Mouse (Mus musculus) heart, postnatal 0 days (tissue): Measurements from ENCODE around the gene Csgalnact2. TPM values are rescaled to one million over a fixed set of nuclear protein-coding genes. Genes with fewer than 3 reads are reported as not detected.

ENCODE experiments used
- ATAC-seq: fragments of 200-750 bp; cut with Nextera tagmentation; 2 replicates; pipeline ENCODE4 v1.8.0; 2017; ENCODE audit warnings: low read depth, moderate number of reproducible peaks, moderate library complexity; ENCODE audit not compliant: insufficient read depth
- DNase-seq: peaks from one replicate; pipeline ENCODE4 v3.0.0-alpha.2; 2016; ENCODE audit warnings: low spot score
- H3K27ac ChIP-seq: fragments of 300-500 bp; sonication (generic); 2 replicates; pipeline ENCODE4 v1.5.1; 2014; ENCODE audit warnings: low read depth, mild to moderate bottlenecking
- H3K27me3 ChIP-seq: fragments of 300-500 bp; sonication (generic); 2 replicates; pipeline ENCODE4 v1.6.1; 2014; ENCODE audit warnings: low read length, mixed read lengths; ENCODE audit not compliant: control insufficient read depth, insufficient read depth
- H3K36me3 ChIP-seq: fragments of 300-500 bp; sonication (generic); replicated peaks from 2 replicates; pipeline ENCODE4 v1.6.1; 2014; ENCODE audit warnings: low read length, mixed read lengths; ENCODE audit not compliant: control insufficient read depth, insufficient read depth
- H3K4me1 ChIP-seq: fragments of 300-500 bp; sonication (generic); 2 replicates; pipeline ENCODE4 v1.6.1; 2014; ENCODE audit warnings: antibody characterized with exemption; ENCODE audit not compliant: control insufficient read depth, insufficient read depth
- H3K4me2 ChIP-seq: fragments of 300-500 bp; sonication (generic); 2 replicates; pipeline ENCODE4 v1.6.1; 2014; ENCODE audit warnings: low read depth, mild to moderate bottlenecking, low read length, moderate library complexity
- H3K4me3 ChIP-seq: fragments of 300-500 bp; sonication (generic); 2 replicates; pipeline ENCODE4 v1.5.1; 2014; ENCODE audit warnings: low read depth, low read length
- H3K9ac ChIP-seq: fragments of 300-500 bp; sonication (generic); replicated peaks from 2 replicates; pipeline ENCODE4 v1.6.1; 2014; ENCODE audit warnings: low read depth, low read length, mixed read lengths
- H3K9me3 ChIP-seq: fragments of 300-500 bp; sonication (generic); replicated peaks from 2 replicates; pipeline ENCODE4 v1.6.1; 2016; ENCODE audit warnings: low read length; ENCODE audit not compliant: control insufficient read depth
- CTCF ChIP-seq: IDR thresholded peaks from 2 replicates; pipeline ENCODE4 v1.5.1; 2016; ENCODE audit warnings: antibody characterized with exemption, control low read depth, low read depth
- EP300 ChIP-seq: IDR thresholded peaks from 2 replicates; pipeline ENCODE4 v1.6.1; 2016; ENCODE audit warnings: antibody characterized with exemption, low read depth
- WGBS: fragments of 180-500 bp; shearing (Covaris S2); extraction: QIAGEN DNeasy Blood & Tissue Kit; methylation state at CpG from one replicate; pipeline ENCODE4 v1.1.7; 2014; 5-methylcytosine and 5-hydroxymethylcytosine counted together
- polyA plus RNA-seq: library from polyadenylated mRNA; unstranded; fragments of >200 nt; fragmentation: Nextera tagmentation; extraction: Ambion mirVana; gene quantifications from 2 replicates; pipeline ENCODE4 v1.2.1, GENCODE M21; 2015
- total RNA-seq: library from RNA; depleted of rRNA; stranded (reverse); fragments of >200 nt; gene quantifications from 2 replicates; pipeline ENCODE4 v1.2.3, GENCODE M21; 2014; ENCODE audit warnings: low replicate concordance

Csgalnact2 gene
- total and polyA plus RNA-seq, 2 experiments from 2014 or later, result 11.6 to 13.0 TPM

- Histone ChIP-seq H3K4me2 (no peak overlapping the region), H3K36me3 (no peaks in the 10 kb centered on the region), H3K27me3 (no peaks in the 10 kb centered on the region; the same call in 1 of the 2 replicates), H3K4me1 (peaks cover 3% of the 10 kb centered on the region; the same call in 1 of the 2 replicates), H3K9me3 (no peaks in the 10 kb centered on the region), H3K27ac (no peak overlapping the region), H3K4me3 (no peak overlapping the region), H3K9ac (no peak overlapping the region)
- no peak for DNase-seq
- 62% methylated on average over 3 of the region's 3 CpGs for WGBS
- TF ChIP-seq CTCF (no peak), EP300 (no peak)
- ATAC-seq, result no peak
Observed at GRCm38 (mm10) chr6:118079292-118079691, 59.6 kb downstream of the Csgalnact2 start.

GRCm38 (mm10) chr6:118078751-118079150 lies 60.2 kb downstream of the Csgalnact2 start:
- DNase-seq, result no peak
- peaks cover 8% of the 10 kb centered on the region for H3K4me1 ChIP-seq
- no peaks in the 10 kb centered on the region for H3K9me3 ChIP-seq
- ATAC-seq, result no peak
- TF ChIP-seq EP300 (no peak), CTCF (no peak)
- no peak overlapping the region for H3K4me3 ChIP-seq
- H3K27me3 ChIP-seq, result no peaks in the 10 kb centered on the region; the same call in 1 of the 2 replicates
- no peak overlapping the region for H3K9ac ChIP-seq
- H3K36me3 ChIP-seq, result no peaks in the 10 kb centered on the region
- WGBS, result 65% methylated on average over 10 of the region's 10 CpGs
- H3K4me2 ChIP-seq, result no peak overlapping the region
- no peak overlapping the region for H3K27ac ChIP-seq

- TF ChIP-seq EP300, result no peak
- TF ChIP-seq CTCF, result no peak
- Histone ChIP-seq H3K27me3 (no peaks in the 10 kb centered on the region; the same call in 1 of the 2 replicates), H3K4me3 (no peak overlapping the region), H3K36me3 (no peaks in the 10 kb centered on the region), H3K9ac (no peak overlapping the region), H3K4me1 (peaks cover 14% of the 10 kb centered on the region), H3K9me3 (no peaks in the 10 kb centered on the region), H3K4me2 (no peak overlapping the region), H3K27ac (no peak overlapping the region)
- no peak for ATAC-seq
- WGBS, result 56% methylated on average over 7 of the region's 7 CpGs
- no peak for DNase-seq
Observed at GRCm38 (mm10) chr6:118077421-118077820, 61.5 kb downstream of the Csgalnact2 start.

- 67% methylated on average over 8 of the region's 8 CpGs for WGBS
- ATAC-seq, result no peak
- TF ChIP-seq CTCF (no peak), EP300 (no peak)
Observed at GRCm38 (mm10) chr6:118076748-118077147, 62.2 kb downstream of the Csgalnact2 start.

GRCm38 (mm10) chr6:118076256-118076655 lies 62.7 kb downstream of the Csgalnact2 start:
- H3K9me3 ChIP-seq, result no peaks in the 10 kb centered on the region
- H3K27ac ChIP-seq, result no peak overlapping the region
- peaks cover 14% of the 10 kb centered on the region for H3K4me1 ChIP-seq
- no peak for DNase-seq
- 53% methylated on average over 3 of the region's 3 CpGs for WGBS
- no peak for ATAC-seq
- H3K9ac ChIP-seq, result no peak overlapping the region
- H3K36me3 ChIP-seq, result no peaks in the 10 kb centered on the region
- TF ChIP-seq EP300 (no peak), CTCF (no peak)
- H3K27me3 ChIP-seq, result no peaks in the 10 kb centered on the region; the same call in 1 of the 2 replicates
- no peak overlapping the region for H3K4me3 ChIP-seq
- no peak overlapping the region for H3K4me2 ChIP-seq

More at GRCm38 (mm10) chr6:118076748-118077147, 62.2 kb downstream of the Csgalnact2 start:
- Histone ChIP-seq H3K27me3 (no peaks in the 10 kb centered on the region; the same call in 1 of the 2 replicates), H3K9me3 (no peaks in the 10 kb centered on the region), H3K9ac (no peak overlapping the region), H3K36me3 (no peaks in the 10 kb centered on the region), H3K4me2 (no peak overlapping the region), H3K4me3 (no peak overlapping the region), H3K4me1 (peaks cover 14% of the 10 kb centered on the region), H3K27ac (no peak overlapping the region)
- DNase-seq, result no peak

GRCm38 (mm10) chr6:118074151-118074550 lies 64.8 kb downstream of the Csgalnact2 start:
- DNase-seq, result no peak
- H3K36me3 ChIP-seq, result no peaks in the 10 kb centered on the region
- ATAC-seq, result no peak

More at GRCm38 (mm10) chr6:118074151-118074550, 64.8 kb downstream of the Csgalnact2 start:
- WGBS, result 12% methylated on average over 3 of the region's 3 CpGs
- H3K4me1 ChIP-seq, result peaks cover 14% of the 10 kb centered on the region
- TF ChIP-seq EP300 (no peak), CTCF (no peak)
- H3K4me3 ChIP-seq, result no peak overlapping the region
- H3K9ac ChIP-seq, result no peak overlapping the region
- H3K27me3 ChIP-seq, result no peaks in the 10 kb centered on the region; the same call in 1 of the 2 replicates
- no peak overlapping the region for H3K4me2 ChIP-seq
- H3K27ac ChIP-seq, result no peak overlapping the region
- no peaks in the 10 kb centered on the region for H3K9me3 ChIP-seq
